Mouse (Mus musculus) megakaryocyte-erythroid progenitor cell, adult 5-6 weeks (primary cell): Measurements from ENCODE around the gene Lce1a2. TPM values are rescaled to one million over a fixed set of nuclear protein-coding genes. Genes with fewer than 3 reads are reported as not detected.
A peak's percentile ranks its signal among the peaks of the same experiment; 100 is the strongest.

ENCODE experiments used
- ATAC-seq: replicated peaks from 2 replicates; pipeline ENCODE4 v1.8.0; 2016; ENCODE audit warnings: mild to moderate bottlenecking, inconsistent platforms; ENCODE audit not compliant: severe bottlenecking, poor library complexity, low FRiP score, low TSS enrichment
- total RNA-seq, 2 experiments: library from RNA; stranded (forward) in 1 of 2; stranded (reverse) in 1 of 2; fragments of 200-1000, 215-1000 nt in 1 of 2; fragments of >200 nt in 1 of 2; fragmentation: Nextera tagmentation in 1 of 2; gene quantifications; 2 replicates each; pipeline ENCODE4 v1.2.3; 2014 to 2017

Gene Lce1a2
- not detected in 2 replicates for total RNA-seq (2014; fragmentation: Nextera tagmentation)
- total RNA-seq (2017) = not detected in 2 replicates

- ATAC-seq = no peak
Observed at GRCm38 (mm10) chr3:92670215-92670614, at the start of gene Lce1a2. Gene Lce1a2, minus strand, starts transcription at chr3:92670315.

DNA sequence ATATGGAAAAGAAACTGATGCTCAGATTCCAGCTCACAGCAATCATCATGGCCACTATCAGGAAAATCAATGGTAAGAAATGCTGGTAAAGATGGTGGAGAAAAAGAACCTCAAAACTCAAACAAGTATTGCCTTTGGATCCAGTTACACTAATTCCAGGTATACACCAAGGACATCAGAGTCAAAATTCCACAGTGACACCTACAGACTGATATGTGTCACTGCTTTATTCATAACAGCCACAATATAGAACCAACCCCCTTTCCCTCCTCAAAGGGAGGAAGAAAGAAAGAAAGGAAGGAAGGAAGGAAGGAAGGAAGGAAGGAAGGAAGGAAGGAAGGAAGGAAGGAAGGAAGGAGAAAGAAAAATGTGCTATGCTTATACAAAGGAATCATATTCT, 45.0 kb upstream of the Lce1a2 start:
- ATAC-seq = no peak

- no peak for ATAC-seq
Observed at GRCm38 (mm10) chr3:92708974-92709373, 38.9 kb upstream of the Lce1a2 start, which contains the start of gene Lce1e. Gene Lce1e, minus strand, starts transcription at chr3:92709074.

DNA sequence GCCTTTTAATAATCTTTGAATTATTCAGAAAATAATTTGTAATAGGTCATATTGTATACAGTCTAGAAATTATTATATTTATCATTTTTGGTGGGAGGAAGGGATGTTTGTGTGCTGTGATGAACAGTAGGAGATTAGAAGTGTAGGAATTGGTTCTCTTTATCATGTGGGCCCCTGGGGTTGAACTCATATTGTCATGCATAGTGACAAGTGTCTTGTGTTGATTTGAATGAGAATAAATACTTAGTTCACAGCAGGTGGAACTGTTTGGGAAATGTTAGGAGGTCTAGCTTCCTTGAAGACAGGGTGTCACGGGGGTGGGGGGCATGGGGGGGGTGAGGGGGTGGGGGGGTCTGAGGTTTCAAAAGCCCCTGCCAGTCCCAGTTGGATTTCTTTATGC, 24.5 kb upstream of the Lce1a2 start:
- ATAC-seq = no peak

DNA sequence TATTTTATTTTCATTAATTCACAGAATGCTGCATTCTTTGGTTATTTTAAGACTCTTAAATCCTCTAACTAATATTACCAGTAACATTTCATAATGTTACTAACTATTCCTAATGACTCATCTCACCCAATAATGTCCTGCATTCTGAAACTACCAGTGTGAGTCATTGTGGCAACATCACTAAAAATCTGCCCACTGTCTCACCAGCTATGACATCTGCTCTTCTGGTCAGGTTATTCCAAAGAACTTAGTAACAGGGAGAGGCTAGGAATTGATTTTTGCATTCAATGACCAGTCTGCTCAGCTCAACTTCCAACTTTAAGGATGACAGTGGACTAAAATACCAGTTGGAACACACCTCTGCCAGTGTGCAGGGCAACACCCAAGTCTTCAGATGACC, 21.6 kb upstream of the Lce1a2 start:
- no peak for ATAC-seq

DNA sequence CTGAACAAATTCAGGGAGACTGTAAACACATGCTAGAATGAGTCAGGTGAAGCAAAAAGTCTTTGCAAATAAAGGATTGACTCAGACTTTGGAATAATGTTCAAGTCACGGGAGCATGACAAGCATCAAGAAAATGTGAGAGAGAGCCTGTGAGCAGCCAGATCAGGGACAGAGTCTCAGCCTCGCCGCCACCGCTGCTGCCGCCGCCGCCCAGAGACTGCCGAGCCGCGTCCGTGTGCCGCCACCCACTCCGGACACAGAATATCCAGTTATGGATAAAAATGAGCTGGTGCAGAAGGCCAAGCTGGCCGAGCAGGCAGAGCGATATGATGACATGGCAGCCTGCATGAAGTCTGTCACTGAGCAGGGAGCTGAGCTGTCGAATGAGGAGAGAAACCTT, 19.0 kb upstream of the Lce1a2 start:
- peak; percentile 63; the same call in 1 of the 2 replicates for ATAC-seq

DNA sequence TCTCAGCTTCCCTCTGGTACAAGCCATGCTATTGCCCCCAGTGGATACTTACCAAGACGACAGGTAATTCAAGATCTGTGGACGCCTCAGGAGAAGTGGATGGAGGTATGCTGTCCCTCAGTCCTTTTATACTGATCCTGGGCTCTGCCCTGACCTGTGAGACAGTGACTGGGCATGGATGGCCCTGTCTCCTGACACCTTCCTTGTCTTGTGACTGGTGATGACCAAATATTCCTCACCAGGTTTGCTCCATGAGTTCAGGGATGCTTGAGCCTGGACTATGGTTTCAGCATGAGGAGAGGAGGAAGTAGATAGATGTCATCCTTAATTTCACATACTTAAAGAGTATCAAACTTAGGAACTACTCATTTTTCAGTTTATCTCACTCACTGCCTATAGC, 17.0 kb upstream of the Lce1a2 start, which contains the start of gene Lce1d:
Gene Lce1d (minus strand): TSS at position 101 of the 400 bp plus-strand sequence.
- ATAC-seq = no peak

DNA sequence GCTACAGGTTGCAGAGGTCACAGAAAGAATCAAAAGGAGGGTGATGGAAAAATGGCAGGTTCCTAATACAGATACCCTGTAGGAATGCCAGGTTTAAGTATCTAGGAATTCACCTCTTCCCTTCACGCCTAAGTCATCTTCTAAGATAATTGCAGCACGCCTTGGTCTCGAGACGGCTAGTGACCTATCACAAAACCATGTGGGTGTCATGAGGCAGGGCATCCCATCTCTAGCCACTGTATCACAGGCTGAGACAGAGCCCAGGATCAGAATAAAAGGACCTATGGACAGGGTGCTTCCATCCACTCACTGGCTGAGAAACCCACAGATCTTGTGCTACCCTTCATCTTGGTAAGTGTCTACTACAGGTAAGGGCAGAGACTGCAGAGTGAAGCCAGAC, 8.8 kb upstream of the Lce1a2 start, which contains the start of gene Lce1c:
Gene Lce1c (plus strand): TSS at position 301 of the 400 bp plus-strand sequence.
- ATAC-seq = no peak

- ATAC-seq = no peak
Observed at GRCm38 (mm10) chr3:92656826-92657225, 13.3 kb downstream of the Lce1a2 start, which contains the start of gene Lce1b. Gene Lce1b, minus strand, starts transcription at chr3:92656926.

DNA sequence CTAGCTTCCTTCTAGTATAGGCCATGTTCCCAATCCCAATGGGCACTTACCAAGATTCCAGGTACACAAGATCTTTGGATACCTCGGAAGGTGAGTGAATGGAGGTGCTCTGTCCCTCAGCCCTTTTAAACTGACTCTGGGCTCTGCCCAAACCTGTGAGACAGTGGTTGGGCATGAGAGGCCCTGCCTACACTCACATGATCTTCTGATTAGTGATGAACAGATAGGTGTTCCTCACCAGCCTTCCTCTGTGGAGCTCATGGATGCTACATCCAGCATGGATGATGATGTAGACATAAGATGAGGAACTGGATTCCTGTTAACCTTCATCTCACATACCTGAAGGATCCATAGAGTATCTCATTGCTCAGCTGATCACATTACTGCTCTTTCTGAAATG, 21.9 kb downstream of the Lce1a2 start, which contains the start of gene Lce1a1:
Gene Lce1a1 (minus strand): TSS at position 101 of the 400 bp plus-strand sequence.
- ATAC-seq = no peak

- no peak for ATAC-seq
Observed at GRCm38 (mm10) chr3:92639854-92640253, 30.3 kb downstream of the Lce1a2 start.

- ATAC-seq = no peak
Observed at GRCm38 (mm10) chr3:92638653-92638991, 31.5 kb downstream of the Lce1a2 start.

GRCm38 (mm10) chr3:92637745-92638652, 32.1 kb downstream of the Lce1a2 start:
- ATAC-seq = no peak

GRCm38 (mm10) chr3:92621560-92621959, 48.6 kb downstream of the Lce1a2 start, which contains the start of gene Lce6a:
Gene Lce6a, minus strand, starts transcription at chr3:92621660.
- no peak for ATAC-seq

Other genes starting within 250 kb of the Lce1a2 start
- 4.8 and 16.6 TPM in 2 replicates for gene Gm9774, start 240.9 kb downstream of the Lce1a2 start, total RNA-seq (2014; fragmentation: Nextera tagmentation)
- gene Gm9774, start 240.9 kb downstream of the Lce1a2 start, total RNA-seq (2017) = 1.1 and 3.6 TPM in 2 replicates
- not detected in 2 replicates for gene Sprr2k, start 237.7 kb downstream of the Lce1a2 start, total RNA-seq (2014; fragmentation: Nextera tagmentation)
- not detected in 2 replicates for gene Sprr2k, start 237.7 kb downstream of the Lce1a2 start, total RNA-seq (2017)
- gene Sprr1b, start 231.5 kb downstream of the Lce1a2 start, total RNA-seq (2014; fragmentation: Nextera tagmentation) = not detected in 2 replicates
- not detected in 2 replicates for gene Sprr1b, start 231.5 kb downstream of the Lce1a2 start, total RNA-seq (2017)
- not detected in 2 replicates for gene Sprr3, start 211.6 kb downstream of the Lce1a2 start, total RNA-seq (2014; fragmentation: Nextera tagmentation)
- not detected in 2 replicates for gene Sprr3, start 211.6 kb downstream of the Lce1a2 start, total RNA-seq (2017)
- gene Sprr1a, start 184.4 kb downstream of the Lce1a2 start, total RNA-seq (2014; fragmentation: Nextera tagmentation) = not detected in 2 replicates
- not detected in 2 replicates for gene Sprr1a, start 184.4 kb downstream of the Lce1a2 start, total RNA-seq (2017)
- gene Sprr4, start 169.8 kb downstream of the Lce1a2 start, total RNA-seq (2014; fragmentation: Nextera tagmentation) = not detected in 2 replicates
- not detected in 2 replicates for gene Sprr4, start 169.8 kb downstream of the Lce1a2 start, total RNA-seq (2017)
- gene 2310046K23Rik, start 135.8 kb downstream of the Lce1a2 start, total RNA-seq (2014; fragmentation: Nextera tagmentation) = not detected in 2 replicates
- gene 2310046K23Rik, start 135.8 kb downstream of the Lce1a2 start, total RNA-seq (2017) = not detected in 2 replicates
- gene Ivl, start 96.6 kb downstream of the Lce1a2 start, total RNA-seq (2014; fragmentation: Nextera tagmentation) = not detected in 2 replicates
- gene Ivl, start 96.6 kb downstream of the Lce1a2 start, total RNA-seq (2017) = not detected in 2 replicates
- not detected in 2 replicates for gene Smcp, start 81.3 kb downstream of the Lce1a2 start, total RNA-seq (2014; fragmentation: Nextera tagmentation)
- gene Smcp, start 81.3 kb downstream of the Lce1a2 start, total RNA-seq (2017) = not detected in 2 replicates
- gene 2210017I01Rik, start 62.8 kb downstream of the Lce1a2 start, total RNA-seq (2014; fragmentation: Nextera tagmentation) = not detected in 2 replicates
- gene 2210017I01Rik, start 62.8 kb downstream of the Lce1a2 start, total RNA-seq (2017) = not detected in 2 replicates
- not detected in 2 replicates for gene Lce6a, start 48.7 kb downstream of the Lce1a2 start, total RNA-seq (2014; fragmentation: Nextera tagmentation)
- not detected in 2 replicates for gene Lce6a, start 48.7 kb downstream of the Lce1a2 start, total RNA-seq (2017)
- not detected in 2 replicates for gene Lce1a1, start 22.0 kb downstream of the Lce1a2 start, total RNA-seq (2014; fragmentation: Nextera tagmentation)
- gene Lce1a1, start 22.0 kb downstream of the Lce1a2 start, total RNA-seq (2017) = not detected in 2 replicates
- gene Lce1b, start 13.4 kb downstream of the Lce1a2 start, total RNA-seq (2014; fragmentation: Nextera tagmentation) = not detected in 2 replicates
- gene Lce1b, start 13.4 kb downstream of the Lce1a2 start, total RNA-seq (2017) = not detected in 2 replicates
- gene Lce1c, start 8.9 kb upstream of the Lce1a2 start, total RNA-seq (2014; fragmentation: Nextera tagmentation) = not detected in 2 replicates
- gene Lce1c, start 8.9 kb upstream of the Lce1a2 start, total RNA-seq (2017) = not detected in 2 replicates
- not detected in 2 replicates for gene Lce1d, start 16.9 kb upstream of the Lce1a2 start, total RNA-seq (2014; fragmentation: Nextera tagmentation)
- gene Lce1d, start 16.9 kb upstream of the Lce1a2 start, total RNA-seq (2017) = not detected in 2 replicates
- not detected in 2 replicates for gene Lce1e, start 38.8 kb upstream of the Lce1a2 start, total RNA-seq (2014; fragmentation: Nextera tagmentation)
- not detected in 2 replicates for gene Lce1e, start 38.8 kb upstream of the Lce1a2 start, total RNA-seq (2017)
- gene Lce1f, start 50.0 kb upstream of the Lce1a2 start, total RNA-seq (2014; fragmentation: Nextera tagmentation) = not detected in 2 replicates
- not detected in 2 replicates for gene Lce1f, start 50.0 kb upstream of the Lce1a2 start, total RNA-seq (2017)
- not detected in 2 replicates for gene Gm38119, start 68.8 kb upstream of the Lce1a2 start, total RNA-seq (2014; fragmentation: Nextera tagmentation)
- not detected in 2 replicates for gene Gm38119, start 68.8 kb upstream of the Lce1a2 start, total RNA-seq (2017)
- gene Lce1g, start 82.0 kb upstream of the Lce1a2 start, total RNA-seq (2014; fragmentation: Nextera tagmentation) = not detected in 2 replicates
- not detected in 2 replicates for gene Lce1g, start 82.0 kb upstream of the Lce1a2 start, total RNA-seq (2017)
- not detected in 2 replicates for gene Lce1h, start 94.8 kb upstream of the Lce1a2 start, total RNA-seq (2014; fragmentation: Nextera tagmentation)
- gene Lce1h, start 94.8 kb upstream of the Lce1a2 start, total RNA-seq (2017) = not detected in 2 replicates
- not detected in 2 replicates for gene Lce1i, start 108.6 kb upstream of the Lce1a2 start, total RNA-seq (2014; fragmentation: Nextera tagmentation)
- not detected in 2 replicates for gene Lce1i, start 108.6 kb upstream of the Lce1a2 start, total RNA-seq (2017)
- not detected in 2 replicates for gene Lce1j, start 120.2 kb upstream of the Lce1a2 start, total RNA-seq (2014; fragmentation: Nextera tagmentation)
- not detected in 2 replicates for gene Lce1j, start 120.2 kb upstream of the Lce1a2 start, total RNA-seq (2017)
- not detected in 2 replicates for gene Lce1k, start 137.6 kb upstream of the Lce1a2 start, total RNA-seq (2014; fragmentation: Nextera tagmentation)
- not detected in 2 replicates for gene Lce1k, start 137.6 kb upstream of the Lce1a2 start, total RNA-seq (2017)
- not detected in 2 replicates for gene Kprp, start 156.9 kb upstream of the Lce1a2 start, total RNA-seq (2014; fragmentation: Nextera tagmentation)
- gene Kprp, start 156.9 kb upstream of the Lce1a2 start, total RNA-seq (2017) = not detected in 2 replicates
- not detected in 2 replicates for gene Lce1l, start 181.0 kb upstream of the Lce1a2 start, total RNA-seq (2014; fragmentation: Nextera tagmentation)
- not detected in 2 replicates for gene Lce1l, start 181.0 kb upstream of the Lce1a2 start, total RNA-seq (2017)
- not detected in 2 replicates for gene 2310050C09Rik, start 199.9 kb upstream of the Lce1a2 start, total RNA-seq (2014; fragmentation: Nextera tagmentation)
- not detected in 2 replicates for gene 2310050C09Rik, start 199.9 kb upstream of the Lce1a2 start, total RNA-seq (2017)